Comparison of ENCODE assay signal across 14 mouse cellular contexts in the genomic region with DNA sequence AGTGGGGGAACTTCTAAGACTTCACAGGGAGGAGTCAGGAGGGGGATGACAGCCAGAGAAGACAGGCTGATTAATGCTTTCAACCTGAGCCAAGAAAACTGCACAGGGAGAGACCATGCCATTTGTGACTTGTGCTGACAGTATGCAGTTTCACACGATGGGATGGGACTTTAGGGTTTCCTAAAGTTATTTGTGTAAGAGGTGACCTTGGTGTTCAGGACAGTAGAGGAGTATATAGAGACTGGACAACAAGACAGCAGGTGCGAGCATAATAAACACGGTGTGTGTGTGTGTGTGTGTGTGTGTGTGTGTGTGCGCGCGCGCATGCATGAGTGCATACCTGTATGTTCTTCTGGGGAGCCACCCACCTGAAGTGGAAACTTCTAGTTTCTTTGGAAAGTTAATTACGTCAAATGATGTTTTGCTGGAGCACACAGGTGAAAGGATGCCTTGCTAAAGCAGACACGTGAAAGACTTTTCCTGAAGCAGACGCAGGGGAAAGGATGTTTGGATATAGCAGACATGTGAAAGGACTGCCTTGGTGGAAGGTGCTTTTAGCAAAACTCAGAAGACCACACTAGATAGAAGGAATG. TPM values are rescaled to one million over a fixed set of nuclear protein-coding genes. Genes with fewer than 3 reads are reported as not detected.
DNase-seq lines count a peak whose midpoint lies in the region; ATAC-seq and TF ChIP-seq lines count a peak whose summit lies in the region.
"Had no signal": no experiment of that assay in that cellular context is flagged by ENCODE, and none has a peak within 500 bp of the region (broad histone marks: within the 10 kb centered on the region; RNA-seq: fewer than 3 reads in every experiment).

No protein-coding gene starts in this region.

- WGBS in forebrain, embryonic 10.5 days, result 93% methylated on average over 10 of the region's 10 CpGs
- WGBS in forebrain, embryonic 11.5 days, result 91% methylated on average over 10 of the region's 10 CpGs
- 76% methylated on average over 10 of the region's 10 CpGs for WGBS in kidney, embryonic 15.5 days
- WGBS in stomach, embryonic 14.5 days, result 71% methylated on average over 10 of the region's 10 CpGs
- 73% methylated on average over 10 of the region's 10 CpGs for WGBS in stomach, postnatal 0 days
- WGBS in neural tube, embryonic 15.5 days, result 89% methylated on average over 10 of the region's 10 CpGs

- no peak overlapping the region for H3K4me3 ChIP-seq in forebrain, embryonic 10.5 days
- no peak overlapping the region for H3K4me3 ChIP-seq in forebrain, embryonic 11.5 days (ENCODE audit: low read depth, low read length)
- H3K4me3 ChIP-seq in kidney, embryonic 15.5 days (replicated peaks), result no peak overlapping the region
- no peak overlapping the region for H3K4me3 ChIP-seq in stomach, embryonic 14.5 days (ENCODE audit: low read depth, low read length)
- H3K4me3 ChIP-seq in stomach, postnatal 0 days (ENCODE audit: low read depth, low read length), result no peak overlapping the region
- no peak overlapping the region for H3K4me3 ChIP-seq in neural tube, embryonic 15.5 days (replicated peaks)
- H3K4me3 ChIP-seq: hindbrain, embryonic 13.5 days; liver, embryonic 15.5 days; megakaryocyte, embryonic 14.5 days had no signal

- no peaks in the 10 kb centered on the region for H3K36me3 ChIP-seq in forebrain, embryonic 10.5 days (replicated peaks)
- H3K36me3 ChIP-seq in forebrain, embryonic 11.5 days (ENCODE audit: control insufficient read depth, insufficient read depth, low read length), result no peaks in the 10 kb centered on the region
- H3K36me3 ChIP-seq in kidney, embryonic 15.5 days, result no peaks in the 10 kb centered on the region
- no peaks in the 10 kb centered on the region for H3K36me3 ChIP-seq in stomach, embryonic 14.5 days (ENCODE audit: control insufficient read depth, insufficient read depth, low read length)
- no peaks in the 10 kb centered on the region for H3K36me3 ChIP-seq in stomach, postnatal 0 days (ENCODE audit: control insufficient read depth, insufficient read depth, low read length)
- no peaks in the 10 kb centered on the region for H3K36me3 ChIP-seq in neural tube, embryonic 15.5 days
- H3K36me3 ChIP-seq: hindbrain, embryonic 13.5 days; liver, embryonic 15.5 days had no signal

- TF ChIP-seq CTCF in stomach, postnatal 0 days (IDR thresholded peaks at IDR 0.05; ENCODE audit: low read depth), result no peak

- H3K4me1 ChIP-seq in forebrain, embryonic 10.5 days, result peaks cover 35% of the 10 kb centered on the region
- H3K4me1 ChIP-seq in forebrain, embryonic 11.5 days (replicated peaks; ENCODE audit: control insufficient read depth, insufficient read depth, low read length), result no peaks in the 10 kb centered on the region
- peaks cover 29% of the 10 kb centered on the region for H3K4me1 ChIP-seq in kidney, embryonic 15.5 days
- peaks cover 16% of the 10 kb centered on the region for H3K4me1 ChIP-seq in stomach, embryonic 14.5 days (ENCODE audit: control insufficient read depth, insufficient read depth, low read length)
- H3K4me1 ChIP-seq in stomach, postnatal 0 days (replicated peaks; ENCODE audit: control insufficient read depth, insufficient read depth), result peaks cover 5% of the 10 kb centered on the region; the same call in 1 of the 2 replicates
- peaks cover 6% of the 10 kb centered on the region; the same call in 1 of the 2 replicates for H3K4me1 ChIP-seq in neural tube, embryonic 15.5 days
- H3K4me1 ChIP-seq: liver, embryonic 15.5 days had no signal

- peak overlapping the region; percentile 49 for H3K27ac ChIP-seq in forebrain, embryonic 10.5 days
- H3K27ac ChIP-seq in forebrain, embryonic 11.5 days (ENCODE audit: low read depth, low read length), result no peak overlapping the region
- peak overlapping the region; percentile 11 for H3K27ac ChIP-seq in kidney, embryonic 15.5 days
- H3K27ac ChIP-seq in stomach, embryonic 14.5 days (ENCODE audit: low read length), result peak overlapping the region; percentile 11; the same call in 1 of the 2 replicates
- H3K27ac ChIP-seq in stomach, postnatal 0 days (replicated peaks), result no peak overlapping the region
- H3K27ac ChIP-seq in neural tube, embryonic 15.5 days (replicated peaks), result no peak overlapping the region
- H3K27ac ChIP-seq: hindbrain, embryonic 13.5 days; liver, embryonic 15.5 days had no signal

- H3K4me2 ChIP-seq in forebrain, embryonic 11.5 days (ENCODE audit: low read depth, low read length, severe bottlenecking), result no peak overlapping the region
- H3K4me2 ChIP-seq in kidney, embryonic 15.5 days, result no peak overlapping the region
- no peak overlapping the region for H3K4me2 ChIP-seq in stomach, embryonic 14.5 days (replicated peaks; ENCODE audit: low read depth, low read length)
- H3K4me2 ChIP-seq in stomach, postnatal 0 days (replicated peaks; ENCODE audit: low read depth), result no peak overlapping the region
- H3K4me2 ChIP-seq in neural tube, embryonic 15.5 days, result no peak overlapping the region
- H3K4me2 ChIP-seq: hindbrain, embryonic 13.5 days; liver, embryonic 15.5 days had no signal

- no peak for TF ChIP-seq EP300 in stomach, postnatal 0 days (optimal IDR thresholded peaks at IDR 0.05)

- no peak overlapping the region for H3K9ac ChIP-seq in forebrain, embryonic 11.5 days (ENCODE audit: low read length)
- H3K9ac ChIP-seq in kidney, embryonic 15.5 days, result no peak overlapping the region
- H3K9ac ChIP-seq in stomach, embryonic 14.5 days (replicated peaks; ENCODE audit: low read depth, low read length), result no peak overlapping the region
- no peak overlapping the region for H3K9ac ChIP-seq in stomach, postnatal 0 days (ENCODE audit: low read length)
- H3K9ac ChIP-seq in neural tube, embryonic 15.5 days (replicated peaks), result no peak overlapping the region
- H3K9ac ChIP-seq: hindbrain, embryonic 13.5 days; liver, embryonic 15.5 days had no signal

- ATAC-seq in forebrain, embryonic 11.5 days (replicated peaks; ENCODE audit: low FRiP score), result no peak
- ATAC-seq in kidney, embryonic 15.5 days (replicated peaks; ENCODE audit: low FRiP score), result peak; percentile 54
- ATAC-seq in stomach, embryonic 14.5 days (ENCODE audit: insufficient number of reproducible peaks, insufficient read depth, low FRiP score, low read depth), result no peak; the same call in 1 of the 2 replicates
- no peak for ATAC-seq in stomach, postnatal 0 days (ENCODE audit: low FRiP score, low TSS enrichment)
- ATAC-seq in neural tube, embryonic 15.5 days (ENCODE audit: low FRiP score), result no peak
- no peak for ATAC-seq in frontal cortex, adult (ENCODE audit: low TSS enrichment)

- no peak for DNase-seq in forebrain, embryonic 10.5 days (ENCODE audit: extremely low spot score, low spot score)
- DNase-seq in forebrain, embryonic 11.5 days (ENCODE audit: low spot score), result no peak
- DNase-seq in kidney, adult 8-10 months, result no peak
- DNase-seq in stomach, postnatal 0 days (ENCODE audit: low spot score), result no peak
- DNase-seq: cerebellum, adult 11 months; thymus, postnatal 14 days had no signal

- no peaks in the 10 kb centered on the region for H3K9me3 ChIP-seq in forebrain, embryonic 10.5 days
- no peaks in the 10 kb centered on the region for H3K9me3 ChIP-seq in forebrain, embryonic 11.5 days (ENCODE audit: control insufficient read depth, low read length)
- no peaks in the 10 kb centered on the region for H3K9me3 ChIP-seq in kidney, embryonic 15.5 days (replicated peaks)
- H3K9me3 ChIP-seq in stomach, embryonic 14.5 days (ENCODE audit: control insufficient read depth, low read depth, low read length), result no peaks in the 10 kb centered on the region
- no peaks in the 10 kb centered on the region for H3K9me3 ChIP-seq in stomach, postnatal 0 days (ENCODE audit: control insufficient read depth, low read length)
- H3K9me3 ChIP-seq in neural tube, embryonic 15.5 days (replicated peaks), result no peaks in the 10 kb centered on the region
- H3K9me3 ChIP-seq: hindbrain, embryonic 13.5 days; liver, embryonic 15.5 days; megakaryocyte, embryonic 14.5 days had no signal

- H3K27me3 ChIP-seq in forebrain, embryonic 10.5 days (ENCODE audit: poor library complexity, severe bottlenecking), result no peaks in the 10 kb centered on the region
- no peaks in the 10 kb centered on the region for H3K27me3 ChIP-seq in forebrain, embryonic 11.5 days (ENCODE audit: control insufficient read depth, insufficient read depth, low read length)
- no peaks in the 10 kb centered on the region for H3K27me3 ChIP-seq in kidney, embryonic 15.5 days
- no peaks in the 10 kb centered on the region for H3K27me3 ChIP-seq in stomach, embryonic 14.5 days (ENCODE audit: control insufficient read depth, insufficient read depth, low read length)
- no peaks in the 10 kb centered on the region for H3K27me3 ChIP-seq in stomach, postnatal 0 days (ENCODE audit: control insufficient read depth, insufficient read depth, low read length)
- no peaks in the 10 kb centered on the region for H3K27me3 ChIP-seq in neural tube, embryonic 15.5 days (replicated peaks)
- H3K27me3 ChIP-seq: hindbrain, embryonic 13.5 days; liver, embryonic 15.5 days; Patski had no signal

RNA-seq across cellular contexts. Expression of a gene that starts 29.3 kb away (rescaled TPM):
- polyA plus RNA-seq in forebrain, embryonic 10.5 days (2016; fragmentation: Nextera tagmentation; extraction: Ambion mirVana), result 16.8 and 18.4 TPM in 2 replicates
- polyA plus RNA-seq in forebrain, embryonic 11.5 days (2014; fragmentation: Nextera tagmentation; extraction: Ambion mirVana), result 26.7 and 27.0 TPM in 2 replicates
- 22.8 and 23.8 TPM in 2 replicates for polyA plus RNA-seq in kidney, embryonic 15.5 days (2015; fragmentation: Nextera tagmentation; extraction: Ambion mirVana)
- polyA plus RNA-seq in stomach, embryonic 14.5 days (2014; fragmentation: Nextera tagmentation; extraction: Ambion mirVana), result 31.0 and 33.3 TPM in 2 replicates
- 17.1 and 20.3 TPM in 2 replicates for polyA plus RNA-seq in stomach, postnatal 0 days (2015; fragmentation: Nextera tagmentation; extraction: Ambion mirVana)
- 12.4 and 19.2 TPM in 2 replicates for polyA plus RNA-seq in neural tube, embryonic 15.5 days (2015; fragmentation: Nextera tagmentation; extraction: Ambion mirVana)

Comparison
In these comparisons a context has a peak if more than half of its experiments do, and no peak if none do; other contexts are left out.
1. H3K27ac ChIP-seq: peak in forebrain, embryonic 10.5 days (single experiment), kidney, embryonic 15.5 days (single experiment) and stomach, embryonic 14.5 days (single experiment); none in forebrain, embryonic 11.5 days (single experiment), stomach, postnatal 0 days (single experiment) and neural tube, embryonic 15.5 days (single experiment).